Mouse (Mus musculus): ENCODE measurements around the gene Khk.
"Not testable (repeated sequence)": the region's sequence is repeated elsewhere in the genome, so short reads cannot be mapped to it uniquely, and the experiment has no call there.

Khk gene

DNA sequence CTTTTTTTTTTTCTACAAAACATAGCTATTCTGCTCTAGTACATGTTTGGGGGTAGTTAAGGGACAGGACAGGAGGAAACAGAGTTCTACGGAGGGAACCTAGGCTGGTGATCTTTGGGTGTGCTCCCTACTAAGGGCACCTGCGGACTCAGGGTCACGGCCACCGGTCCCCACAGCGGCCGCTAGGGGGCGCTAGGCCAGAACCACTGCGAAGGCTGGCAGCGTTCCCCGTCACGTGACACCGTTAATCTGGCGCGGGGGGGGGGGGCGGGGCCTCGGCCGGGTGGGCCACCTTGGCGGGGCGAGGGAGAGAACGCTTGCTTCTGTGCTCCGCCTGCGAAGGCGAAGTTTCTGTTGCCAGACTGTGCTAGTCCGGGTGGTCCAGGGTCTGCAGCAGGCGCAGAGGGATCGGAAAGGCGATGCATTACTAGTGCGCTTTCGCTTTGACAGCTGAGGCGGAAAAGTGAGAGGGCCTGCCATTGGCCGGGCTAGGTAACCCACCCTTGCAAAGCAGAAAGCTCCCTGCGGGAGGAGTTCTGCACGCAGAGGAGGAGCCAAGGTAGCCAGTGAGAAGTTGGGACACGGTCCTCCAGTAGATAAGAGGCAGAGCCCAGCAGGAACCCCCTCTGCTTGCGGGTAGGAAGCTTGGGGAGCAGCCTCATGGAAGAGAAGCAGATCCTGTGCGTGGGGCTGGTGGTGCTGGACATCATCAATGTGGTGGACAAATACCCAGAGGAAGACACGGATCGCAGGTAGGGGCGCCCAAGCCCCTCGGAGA lies at the start of gene Khk:
Khk (plus strand) TSS at position 176 of the 778 bp plus-strand sequence.
- Histone ChIP-seq H3K4me3 (replicated peaks; ENCODE audit: low read length) (peak within 1 kb of the TSS; percentile 83), H3K36me3 (ENCODE audit: insufficient read depth, low read length) (no peaks in the 10 kb centered on the region), H3K9me3 (ENCODE audit: low read length) (no peaks in the 10 kb centered on the region), H3K4me1 (replicated peaks; ENCODE audit: low read depth, low read length) (peaks cover 75% of the 10 kb centered on the region), H3K27me3 (ENCODE audit: insufficient read depth, low read length) (peaks cover 57% of the 10 kb centered on the region)
- TF ChIP-seq NANOG (IDR thresholded peaks at IDR 0.05; ENCODE audit: borderline replicate concordance, low read length) (no peak), POU5F1 (IDR thresholded peaks at IDR 0.05; ENCODE audit: borderline replicate concordance, low read length) (no peak), CTCF (conservative IDR thresholded peaks at IDR 0.05; ENCODE audit: low read length) (peak; percentile 55)

DNA sequence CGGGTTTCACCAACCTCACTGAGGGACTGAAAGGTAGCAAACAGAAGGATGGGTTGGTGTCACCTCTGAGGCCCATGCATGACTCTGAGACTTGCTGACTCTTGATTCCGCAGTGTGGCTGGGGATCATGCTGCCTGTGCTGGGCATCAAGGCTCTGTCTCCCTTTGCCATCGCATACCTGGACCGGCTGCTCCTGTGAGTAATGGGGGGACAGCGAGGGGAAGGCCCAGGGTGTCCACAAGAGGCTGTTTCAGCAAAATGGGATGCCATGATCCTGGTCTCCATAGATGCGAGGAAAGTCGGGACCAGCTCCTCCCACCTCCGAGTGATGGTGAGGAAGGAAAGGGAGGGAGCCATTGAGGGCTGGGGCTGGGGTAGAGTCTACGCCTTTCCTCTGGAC lies 48.7 kb upstream of the Khk start:
- Histone ChIP-seq H3K4me1 (replicated peaks; ENCODE audit: low read depth, low read length) (peaks cover 77% of the 10 kb centered on the region), H3K27me3 (ENCODE audit: insufficient read depth, low read length) (no peaks in the 10 kb centered on the region), H3K9me3 (ENCODE audit: low read length) (no peaks in the 10 kb centered on the region), H3K4me3 (replicated peaks; ENCODE audit: low read length) (no peak overlapping the region), H3K36me3 (ENCODE audit: insufficient read depth, low read length) (peaks cover 73% of the 10 kb centered on the region)
- TF ChIP-seq POU5F1 (IDR thresholded peaks at IDR 0.05; ENCODE audit: borderline replicate concordance, low read length) (no peak), NANOG (IDR thresholded peaks at IDR 0.05; ENCODE audit: borderline replicate concordance, low read length) (no peak), CTCF (conservative IDR thresholded peaks at IDR 0.05; ENCODE audit: low read length) (no peak)

DNA sequence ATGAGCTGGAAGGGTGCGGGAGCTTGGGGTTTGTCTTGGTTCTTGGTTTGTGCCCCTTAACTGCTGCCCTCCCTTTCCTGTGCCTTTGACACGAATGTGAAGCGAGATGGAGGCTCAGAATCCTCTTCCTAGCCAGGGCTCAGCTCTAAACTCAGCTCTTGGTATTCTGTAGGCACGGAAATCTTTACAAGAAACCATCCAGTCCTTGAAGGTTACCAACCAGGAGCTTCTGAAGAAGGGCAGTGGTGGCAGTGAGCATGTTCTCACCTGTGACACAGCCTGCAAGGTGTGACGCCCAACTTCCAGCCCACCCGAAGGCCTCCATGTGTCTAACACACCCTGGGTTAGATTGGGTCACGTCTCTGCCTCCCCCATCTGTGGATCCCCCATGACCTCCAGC lies 46.9 kb upstream of the Khk start:
- H3K4me1 ChIP-seq (replicated peaks; ENCODE audit: low read depth, low read length), result peaks cover 86% of the 10 kb centered on the region
- H3K36me3 ChIP-seq (ENCODE audit: insufficient read depth, low read length), result peaks cover 79% of the 10 kb centered on the region
- no peaks in the 10 kb centered on the region for H3K9me3 ChIP-seq (ENCODE audit: low read length)
- no peaks in the 10 kb centered on the region for H3K27me3 ChIP-seq (ENCODE audit: insufficient read depth, low read length)
- TF ChIP-seq POU5F1 (IDR thresholded peaks at IDR 0.05; ENCODE audit: borderline replicate concordance, low read length), result no peak
- TF ChIP-seq NANOG (IDR thresholded peaks at IDR 0.05; ENCODE audit: borderline replicate concordance, low read length), result no peak
- no peak for TF ChIP-seq CTCF (conservative IDR thresholded peaks at IDR 0.05; ENCODE audit: low read length)
- H3K4me3 ChIP-seq (replicated peaks; ENCODE audit: low read length), result no peak overlapping the region

DNA sequence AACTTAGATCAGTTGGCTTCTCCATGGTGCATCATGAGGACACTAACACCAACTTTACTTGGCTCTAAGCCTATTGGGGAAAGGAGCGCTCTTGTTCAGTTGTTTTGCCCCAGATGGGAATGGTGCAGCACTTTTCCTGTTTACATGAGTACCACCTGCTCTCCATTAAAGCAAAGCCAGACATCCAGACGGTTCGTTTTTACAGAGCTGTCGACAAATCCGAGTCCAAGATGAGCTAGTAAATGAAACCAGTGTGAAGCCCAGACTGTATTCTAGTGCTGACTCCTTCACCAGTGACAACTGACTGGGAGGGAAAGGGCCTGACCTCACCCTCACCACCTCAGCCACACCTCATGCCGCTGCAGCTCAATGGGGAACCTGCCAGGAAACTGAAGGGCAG lies 42.6 kb upstream of the Khk start:
- Histone ChIP-seq H3K9me3 (ENCODE audit: low read length) (no peaks in the 10 kb centered on the region), H3K4me1 (replicated peaks; ENCODE audit: low read depth, low read length) (peaks cover 56% of the 10 kb centered on the region), H3K4me3 (replicated peaks; ENCODE audit: low read length) (no peak overlapping the region), H3K36me3 (ENCODE audit: insufficient read depth, low read length) (peaks cover 45% of the 10 kb centered on the region), H3K27me3 (ENCODE audit: insufficient read depth, low read length) (no peaks in the 10 kb centered on the region)
- no peak for TF ChIP-seq CTCF (conservative IDR thresholded peaks at IDR 0.05; ENCODE audit: low read length)
- no peak for TF ChIP-seq NANOG (IDR thresholded peaks at IDR 0.05; ENCODE audit: borderline replicate concordance, low read length)
- TF ChIP-seq POU5F1 (IDR thresholded peaks at IDR 0.05; ENCODE audit: borderline replicate concordance, low read length), result no peak

DNA sequence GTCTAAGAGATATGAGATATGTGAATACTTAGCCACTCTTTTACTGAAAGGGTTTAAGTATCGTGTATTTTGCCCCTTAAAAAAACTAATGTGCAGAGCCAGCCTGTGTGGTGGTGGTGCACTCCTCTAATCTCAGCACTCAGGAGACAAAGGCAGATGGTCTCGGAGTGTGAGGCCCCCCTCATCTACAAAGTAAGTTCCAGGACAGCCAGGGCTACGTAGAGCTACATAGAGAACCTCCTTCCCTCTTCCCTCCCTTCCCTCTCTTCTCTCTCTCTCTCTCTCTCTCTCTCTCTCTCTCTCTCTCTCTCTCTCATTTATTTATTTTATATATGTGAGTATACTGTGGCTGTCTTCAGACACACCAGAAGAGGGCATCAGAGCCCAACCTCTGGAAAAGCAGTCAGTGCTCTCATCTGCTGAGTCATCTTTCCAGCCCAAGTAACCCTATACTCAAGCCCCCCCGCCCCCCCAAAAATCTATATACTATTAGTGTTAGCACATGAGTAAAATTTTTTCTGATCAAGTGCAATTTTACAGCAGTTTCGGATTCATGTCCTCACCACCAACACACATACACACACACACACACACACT lies 41.8 kb upstream of the Khk start:
- Histone ChIP-seq H3K27me3 (ENCODE audit: insufficient read depth, low read length) (no peaks in the 10 kb centered on the region), H3K4me1 (replicated peaks; ENCODE audit: low read depth, low read length) (peaks cover 48% of the 10 kb centered on the region), H3K36me3 (ENCODE audit: insufficient read depth, low read length) (peaks cover 37% of the 10 kb centered on the region), H3K4me3 (replicated peaks; ENCODE audit: low read length) (no peak overlapping the region), H3K9me3 (ENCODE audit: low read length) (no peaks in the 10 kb centered on the region)
- TF ChIP-seq POU5F1 (IDR thresholded peaks at IDR 0.05; ENCODE audit: borderline replicate concordance, low read length), result no peak
- TF ChIP-seq NANOG (IDR thresholded peaks at IDR 0.05; ENCODE audit: borderline replicate concordance, low read length), result no peak
- no peak for TF ChIP-seq CTCF (conservative IDR thresholded peaks at IDR 0.05; ENCODE audit: low read length)

DNA sequence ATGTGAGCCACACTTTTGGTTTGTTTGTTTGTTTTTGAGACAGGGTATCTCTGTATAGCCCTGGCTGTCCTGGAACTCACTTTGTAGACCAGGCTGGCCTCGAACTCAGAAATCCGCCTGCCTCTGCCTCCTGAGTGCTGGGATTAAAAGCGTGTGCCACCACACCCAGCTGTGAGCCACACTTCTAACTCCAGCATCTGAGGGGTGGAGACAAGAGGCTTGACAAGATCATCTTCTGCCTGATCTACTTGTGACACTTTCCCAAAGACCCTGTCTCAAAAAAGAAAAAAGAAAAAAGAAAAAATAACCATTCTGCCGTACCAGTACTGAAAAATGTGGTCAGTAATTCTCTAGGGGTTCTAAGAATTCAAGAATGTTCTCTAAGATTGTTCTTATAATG lies 39.4 kb upstream of the Khk start:
- Histone ChIP-seq H3K4me1 (replicated peaks; ENCODE audit: low read depth, low read length) (peaks cover 43% of the 10 kb centered on the region), H3K36me3 (ENCODE audit: insufficient read depth, low read length) (peaks cover 13% of the 10 kb centered on the region)
- not testable (repeated sequence) for H3K9me3 ChIP-seq (ENCODE audit: low read length); H3K4me3 ChIP-seq (replicated peaks; ENCODE audit: low read length); H3K27me3 ChIP-seq (ENCODE audit: insufficient read depth, low read length)

DNA sequence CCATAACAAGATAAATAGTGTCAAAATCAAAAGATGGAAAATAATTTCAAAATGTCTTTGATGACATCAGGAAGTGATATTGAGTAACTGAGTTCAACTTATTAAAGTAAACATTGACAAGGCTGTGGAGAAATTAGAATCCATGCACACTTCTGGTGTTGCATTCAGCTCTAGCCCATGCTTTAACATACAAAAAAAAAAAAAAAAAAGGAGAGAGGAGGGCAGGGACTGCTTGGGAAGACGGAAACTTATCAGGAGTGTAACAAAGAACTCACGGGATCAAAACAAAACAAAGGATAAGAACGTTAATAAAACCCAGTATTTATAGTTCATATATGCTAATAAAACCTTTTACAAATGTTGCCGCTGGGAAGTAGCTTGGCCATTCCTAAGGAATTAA lies 35.0 kb upstream of the Khk start:
- H3K4me3 ChIP-seq (replicated peaks; ENCODE audit: low read length), result no peak overlapping the region
- no peaks in the 10 kb centered on the region for H3K27me3 ChIP-seq (ENCODE audit: insufficient read depth, low read length)
- peaks cover 35% of the 10 kb centered on the region for H3K4me1 ChIP-seq (replicated peaks; ENCODE audit: low read depth, low read length)
- H3K9me3 ChIP-seq (ENCODE audit: low read length), result no peaks in the 10 kb centered on the region
- TF ChIP-seq NANOG (IDR thresholded peaks at IDR 0.05; ENCODE audit: borderline replicate concordance, low read length) (no peak), CTCF (conservative IDR thresholded peaks at IDR 0.05; ENCODE audit: low read length) (no peak), POU5F1 (IDR thresholded peaks at IDR 0.05; ENCODE audit: borderline replicate concordance, low read length) (no peak)
- H3K36me3 ChIP-seq (ENCODE audit: insufficient read depth, low read length), result peaks cover 13% of the 10 kb centered on the region

DNA sequence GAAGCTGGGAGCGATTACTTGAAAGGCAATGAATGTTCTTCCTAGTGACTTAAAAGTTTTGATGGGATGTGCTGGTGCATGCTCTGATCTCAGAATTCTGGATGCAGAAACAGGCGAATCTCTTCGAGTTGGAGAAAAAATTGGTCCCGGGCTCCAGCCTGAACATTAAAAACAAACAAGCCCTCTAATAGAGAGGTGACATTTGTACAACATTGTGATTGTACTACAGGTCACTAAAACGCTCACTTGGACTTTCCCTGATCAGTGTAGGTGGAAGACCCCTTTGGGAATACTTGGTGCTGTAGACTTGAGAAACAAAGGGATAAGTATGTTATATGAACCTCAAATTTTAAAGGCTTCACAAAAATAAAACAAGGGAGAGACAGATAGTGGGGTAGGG lies 34.5 kb upstream of the Khk start:
- Histone ChIP-seq H3K4me1 (replicated peaks; ENCODE audit: low read depth, low read length) (peaks cover 35% of the 10 kb centered on the region), H3K36me3 (ENCODE audit: insufficient read depth, low read length) (peaks cover 18% of the 10 kb centered on the region), H3K9me3 (ENCODE audit: low read length) (no peaks in the 10 kb centered on the region), H3K4me3 (replicated peaks; ENCODE audit: low read length) (peak overlapping the region; percentile 91), H3K27me3 (ENCODE audit: insufficient read depth, low read length) (no peaks in the 10 kb centered on the region)
- no peak for TF ChIP-seq NANOG (IDR thresholded peaks at IDR 0.05; ENCODE audit: borderline replicate concordance, low read length)

DNA sequence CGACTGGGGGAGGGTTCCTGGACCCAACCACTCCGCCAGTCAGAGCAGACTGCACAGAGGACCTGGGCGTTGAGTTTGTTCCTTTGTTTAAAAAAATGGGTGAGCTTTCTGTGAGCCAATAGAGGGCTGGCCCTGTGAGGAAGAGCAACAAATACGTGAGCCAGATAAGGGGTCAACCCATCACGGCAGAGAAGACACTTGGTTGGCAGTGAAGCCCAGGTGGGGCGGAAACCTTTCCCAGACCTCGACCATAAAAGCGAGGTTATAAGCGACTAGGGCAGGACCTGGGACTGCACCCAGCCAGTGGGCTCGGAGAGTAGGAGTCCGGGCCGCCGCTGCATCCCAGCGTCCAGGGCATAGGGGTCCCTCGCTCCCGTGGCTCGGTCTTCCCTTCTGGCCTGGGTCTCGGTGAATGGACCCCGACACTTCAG lies 33.9 kb upstream of the Khk start:
- Histone ChIP-seq H3K27me3 (ENCODE audit: insufficient read depth, low read length) (no peaks in the 10 kb centered on the region), H3K4me1 (replicated peaks; ENCODE audit: low read depth, low read length) (peaks cover 35% of the 10 kb centered on the region), H3K4me3 (replicated peaks; ENCODE audit: low read length) (peak overlapping the region; percentile 91), H3K9me3 (ENCODE audit: low read length) (no peaks in the 10 kb centered on the region), H3K36me3 (ENCODE audit: insufficient read depth, low read length) (peaks cover 24% of the 10 kb centered on the region)
- no peak for TF ChIP-seq CTCF (conservative IDR thresholded peaks at IDR 0.05; ENCODE audit: low read length)
- TF ChIP-seq NANOG (IDR thresholded peaks at IDR 0.05; ENCODE audit: borderline replicate concordance, low read length), result no peak
- TF ChIP-seq POU5F1 (IDR thresholded peaks at IDR 0.05; ENCODE audit: borderline replicate concordance, low read length), result no peak

All from E14TG2a.4 (cell line).